Mouse (Mus musculus) CH12.LX (cell line): ENCODE data around the gene B2m. TPM values are rescaled to one million over a fixed set of nuclear protein-coding genes. Genes with fewer than 3 reads are reported as not detected.

Source experiments
- DNase-seq: peaks from one replicate; pipeline ENCODE4 v3.0.0-alpha.2; 2013; ENCODE audit errors: extremely low read depth
- H3K27ac ChIP-seq: 2 replicates; pipeline ENCODE4 v1.5.1; 2012; ENCODE audit warnings: low read depth, mild to moderate bottlenecking, control low read depth, moderate library complexity; ENCODE audit not compliant: insufficient read depth
- H3K27me3 ChIP-seq: replicated peaks from 2 replicates; pipeline ENCODE3; 2012; ENCODE audit warnings: inconsistent platforms
- H3K36me3 ChIP-seq, 2 experiments: replicated peaks in 1 of 2; 2 replicates each; pipeline versions ENCODE3 to v1.6.1; 2012; ENCODE audit warnings: inconsistent platforms in 1 of 2, low read length in 1 of 2, mild to moderate bottlenecking in 1 of 2, mixed read lengths in 1 of 2, moderate library complexity in 1 of 2; ENCODE audit not compliant: control insufficient read depth in 1 of 2, insufficient read depth in 1 of 2
- H3K4me1 ChIP-seq, 2 experiments: 2 replicates each; pipeline ENCODE4 v1.6.1; 2012; ENCODE audit warnings: inconsistent platforms in 1 of 2, moderate library complexity in 1 of 2; ENCODE audit not compliant: insufficient read depth in 2 of 2, control insufficient read depth in 1 of 2
- H3K4me2 ChIP-seq: 2 replicates; pipeline ENCODE4 v1.6.1; 2012; ENCODE audit warnings: low read depth, mild to moderate bottlenecking, control low read depth; ENCODE audit not compliant: poor library complexity, insufficient read depth, severe bottlenecking
- H3K4me3 ChIP-seq, 3 experiments: fragments of 150-350 bp in 1 of 3; sonication (generic) in 1 of 3; replicated peaks in 1 of 3; 2 replicates each; pipeline versions ENCODE3 to v1.5.1; 2011 to 2012; ENCODE audit warnings: low read depth in 2 of 3, low read length in 2 of 3, mild to moderate bottlenecking in 2 of 3, moderate library complexity in 2 of 3, control low read depth in 1 of 3, improper control_type of control experiment in 1 of 3, inconsistent platforms in 1 of 3, mixed read lengths in 1 of 3; ENCODE audit not compliant: poor library complexity in 1 of 3
- H3K79me2 ChIP-seq: replicated peaks from 2 replicates; pipeline ENCODE4 v1.6.1; 2012; ENCODE audit warnings: mild to moderate bottlenecking, moderate library complexity; ENCODE audit not compliant: control insufficient read depth, poor library complexity, insufficient read depth, severe bottlenecking; ENCODE audit errors: extremely low read depth
- H3K9ac ChIP-seq: 2 replicates; pipeline ENCODE4 v1.6.1; 2012; ENCODE audit warnings: low read depth, mild to moderate bottlenecking, control low read depth, moderate library complexity; ENCODE audit not compliant: insufficient read depth
- H3K9me3 ChIP-seq: replicated peaks from 2 replicates; pipeline ENCODE3; 2012; ENCODE audit warnings: low read length, inconsistent platforms, mixed read lengths
- BHLHE40 ChIP-seq: IDR thresholded peaks from 2 replicates; pipeline ENCODE4 v1.6.1; 2011; ENCODE audit warnings: mild to moderate bottlenecking, low read depth, low read length, improper control_type of control experiment
- CHD2 ChIP-seq: IDR thresholded peaks from 2 replicates; pipeline ENCODE4 v1.6.1; 2011; ENCODE audit warnings: low read length, improper control_type of control experiment
- E2F4 ChIP-seq: IDR thresholded peaks from 2 replicates; pipeline ENCODE4 v1.6.1; 2011; ENCODE audit warnings: low read depth, low read length, improper control_type of control experiment; ENCODE audit not compliant: insufficient replicate concordance
- ELF1 ChIP-seq: IDR thresholded peaks from 2 replicates; pipeline ENCODE4 v1.6.1; 2014; ENCODE audit warnings: low read depth, mild to moderate bottlenecking, inconsistent platforms, low read length, improper control_type of control experiment
- EP300 ChIP-seq: IDR thresholded peaks from 2 replicates; pipeline ENCODE4 v1.6.1; 2011; ENCODE audit warnings: low read length, improper control_type of control experiment
- ETS1 ChIP-seq: conservative IDR thresholded peaks from 2 replicates; pipeline ENCODE4 v1.6.1; 2012; ENCODE audit warnings: low read depth, mild to moderate bottlenecking, inconsistent platforms, low read length, improper control_type of control experiment, moderate library complexity
- IRF4 ChIP-seq: IDR thresholded peaks from 2 replicates; pipeline ENCODE4 v1.6.1; 2014; ENCODE audit warnings: low read depth, mild to moderate bottlenecking, inconsistent platforms, low read length, improper control_type of control experiment
- JUN ChIP-seq: IDR thresholded peaks from 2 replicates; pipeline ENCODE4 v1.6.1; 2011; ENCODE audit warnings: low read depth, mild to moderate bottlenecking, low read length, improper control_type of control experiment, moderate library complexity; ENCODE audit not compliant: insufficient read depth
- JUND ChIP-seq: conservative IDR thresholded peaks from 2 replicates; pipeline ENCODE4 v1.6.1; 2011; ENCODE audit warnings: low read depth, low read length, improper control_type of control experiment
- KAT2A ChIP-seq: IDR thresholded peaks from 2 replicates; pipeline ENCODE4 v1.6.1; 2012; ENCODE audit warnings: low read length, improper control_type of control experiment, inconsistent platforms; ENCODE audit not compliant: insufficient replicate concordance
- MAFK ChIP-seq: IDR thresholded peaks from 2 replicates; pipeline ENCODE4 v1.6.1; 2011; ENCODE audit warnings: low read length, improper control_type of control experiment; ENCODE audit not compliant: insufficient replicate concordance
- MAX ChIP-seq: IDR thresholded peaks from 2 replicates; pipeline ENCODE4 v1.6.1; 2011; ENCODE audit warnings: low read length, improper control_type of control experiment
- MAZ ChIP-seq: IDR thresholded peaks from 2 replicates; pipeline ENCODE4 v1.6.1; 2012; ENCODE audit warnings: low read depth, mild to moderate bottlenecking, inconsistent platforms, low read length, improper control_type of control experiment, moderate library complexity
- MXI1 ChIP-seq: IDR thresholded peaks from 2 replicates; pipeline ENCODE4 v1.6.1; 2011; ENCODE audit warnings: mild to moderate bottlenecking, low read depth, low read length, improper control_type of control experiment
- POLR2A ChIP-seq: IDR thresholded peaks from 2 replicates; pipeline ENCODE4 v1.6.1; 2011; ENCODE audit warnings: low read depth, mild to moderate bottlenecking, improper control_type of control experiment, low read length
- POLR2AphosphoS2 ChIP-seq: IDR thresholded peaks from 2 replicates; pipeline ENCODE4 v1.6.1; 2011; ENCODE audit warnings: low read depth, low read length, improper control_type of control experiment
- RAD21 ChIP-seq: IDR thresholded peaks from 2 replicates; pipeline ENCODE4 v1.6.1; 2011; ENCODE audit warnings: low read depth, mild to moderate bottlenecking, low read length, improper control_type of control experiment, moderate library complexity
- RCOR1 ChIP-seq: conservative IDR thresholded peaks from 2 replicates; pipeline ENCODE4 v1.6.1; 2012; ENCODE audit warnings: low read depth, mild to moderate bottlenecking, inconsistent platforms, low read length, improper control_type of control experiment
- SIN3A ChIP-seq: IDR thresholded peaks from 2 replicates; pipeline ENCODE4 v1.6.1; 2012; ENCODE audit warnings: low read length, improper control_type of control experiment, inconsistent platforms
- SMC3 ChIP-seq: IDR thresholded peaks from 2 replicates; pipeline ENCODE4 v1.6.1; 2011; ENCODE audit warnings: low read depth, low read length, improper control_type of control experiment
- TBP ChIP-seq: conservative IDR thresholded peaks from 2 replicates; pipeline ENCODE4 v1.6.1; 2011; ENCODE audit warnings: low read depth, low read length, improper control_type of control experiment
- USF2 ChIP-seq: conservative IDR thresholded peaks from 2 replicates; pipeline ENCODE4 v1.6.1; 2011; ENCODE audit warnings: low read depth, low read length, improper control_type of control experiment
- ZMIZ1 ChIP-seq: IDR thresholded peaks from 2 replicates; pipeline ENCODE4 v1.6.1; 2012; ENCODE audit warnings: low read depth, mild to moderate bottlenecking, inconsistent platforms, low read length, improper control_type of control experiment
- dilution Hi-C: fragments of 300-500 bp; cut with MboI; formaldehyde crosslinking; loops from 2 replicates; pipeline ENCODE4 v1.14.3; 2020; ENCODE audit warnings: low sequenced_read_pairs; ENCODE audit not compliant: extremely low pct_unique_long_range_greater_than_20kb, extremely low pct_ligation_motif_present
- in situ Hi-C: fragments of 300-500 bp; cut with MboI; formaldehyde crosslinking; loops from 3 replicates; pipeline ENCODE4 v1.14.3; 2019; ENCODE audit warnings: low sequenced_read_pairs, low pct_ligation_motif_present, low pct_unique_long_range_greater_than_20kb, mixed read lengths
- polyA plus RNA-seq: library from polyadenylated mRNA; unstranded; fragments of >175 nt; gene quantifications from 2 replicates; pipeline ENCODE4 v1.2.1, GENCODE M21; 2012; ENCODE audit warnings: low read depth; ENCODE audit not compliant: insufficient read length
- total RNA-seq, 2 experiments: library from RNA; depleted of rRNA; stranded (reverse); fragments of 300-350 nt in 1 of 2; fragments of >200 nt in 1 of 2; gene quantifications; 2 replicates each; pipeline ENCODE4 v1.2.3; 2012 to 2014

The B2m gene
- total and polyA plus RNA-seq, 3 experiments: 1,509 to 1,954 (median 1,919) TPM

GRCm38 (mm10) chr2:122132618-122133017 is 14.9 kb upstream of the B2m start:
- Histone ChIP-seq H3K4me2 (no peak overlapping the region), H3K4me3 (no peak overlapping the region), H3K4me1 (peaks cover 9 to 25% of the 10 kb centered on the region in 2 experiments), H3K79me2 (no peaks in the 10 kb centered on the region), H3K36me3 (no peaks in the 10 kb centered on the region)
- dilution Hi-C loops: no loop called here
- no peak for TF ChIP-seq RCOR1
- TF ChIP-seq SIN3A: no peak
- no peak for TF ChIP-seq KAT2A
- TF ChIP-seq POLR2A: no peak
- TF ChIP-seq MXI1: no peak
- TF ChIP-seq MAFK: no peak
- no peak for TF ChIP-seq ELF1
- no peak for TF ChIP-seq MAZ
- TF ChIP-seq BHLHE40: no peak
- no peak for TF ChIP-seq EP300
- no peak for TF ChIP-seq ETS1
- no peak for TF ChIP-seq E2F4
- no peak for TF ChIP-seq USF2
- TF ChIP-seq POLR2AphosphoS2: no peak
- no peak for TF ChIP-seq JUND
- TF ChIP-seq CHD2: no peak
- TF ChIP-seq TBP: no peak
- TF ChIP-seq ZMIZ1: no peak
- TF ChIP-seq, all 38 proteins: peak for 0
- H3K9me3 ChIP-seq: peaks cover 3% of the 10 kb centered on the region
- DNase-seq: no peak
- in situ Hi-C loops: no loop called here
- H3K27me3 ChIP-seq: peaks cover 10% of the 10 kb centered on the region
- no peak overlapping the region for H3K27ac ChIP-seq
- H3K9ac ChIP-seq: no peak overlapping the region

- DNase-seq: no peak
- Histone ChIP-seq H3K27me3 (no peaks in the 10 kb centered on the region), H3K36me3 (no peaks in the 10 kb centered on the region), H3K9ac (peak overlapping the region; percentile 28; the same call in 1 of the 2 replicates), H3K4me1 (peaks cover 16 to 27% of the 10 kb centered on the region in 2 experiments), H3K79me2 (no peaks in the 10 kb centered on the region), H3K4me3 (no peak overlapping the region), H3K27ac (no peak overlapping the region; the same call in 1 of the 2 replicates), H3K4me2 (0 out of 2 replicates have a peak overlapping the region, but pooled peaks have one; percentile 46), H3K9me3 (peaks cover 3% of the 10 kb centered on the region)
- TF ChIP-seq JUN (no peak), TBP (no peak), RCOR1 (no peak), MAX (no peak), EP300 (no peak), SMC3 (no peak), RAD21 (no peak), ELF1 (peak; percentile 32; the same call in 1 of the 2 replicates), IRF4 (peak; percentile 30; the same call in 1 of the 2 replicates), KAT2A (no peak)
- in situ Hi-C loops: no loop called here
- dilution Hi-C loops: no loop called here
Observed at GRCm38 (mm10) chr2:122137839-122138465, 9.5 kb upstream of the B2m start.
